Mouse (Mus musculus): ENCODE data around the gene Rmi2. TPM values are rescaled to one million over a fixed set of nuclear protein-coding genes. Genes with fewer than 3 reads are reported as not detected.
"Not testable (repeated sequence)": the region's sequence is repeated elsewhere in the genome, so short reads cannot be mapped to it uniquely, and the experiment has no call there.

The Rmi2 gene
- total and polyA plus RNA-seq, 2 experiments from 2014 or later = 0.58 to 4.1 TPM

GRCm38 (mm10) chr16:10788866-10789265, 46.0 kb upstream of the Rmi2 start:
- Histone ChIP-seq H3K27ac (no peak overlapping the region), H3K9ac (replicated peaks; ENCODE audit: low read length) (no peak overlapping the region), H3K4me1 (ENCODE audit: insufficient read depth, low read length) (peaks cover 6% of the 10 kb centered on the region), H3K27me3 (ENCODE audit: insufficient read depth, low read length) (no peaks in the 10 kb centered on the region), H3K9me3 (ENCODE audit: low read length) (no peaks in the 10 kb centered on the region), H3K4me2 (ENCODE audit: low read depth, low read length) (no peak overlapping the region), H3K4me3 (ENCODE audit: low read length) (no peak overlapping the region), H3K36me3 (ENCODE audit: insufficient read depth, low read length) (no peaks in the 10 kb centered on the region)
- 60% methylated on average over 4 of the region's 4 CpGs for WGBS
- TF ChIP-seq CTCF (IDR thresholded peaks at IDR 0.05; ENCODE audit: low read depth) = no peak
- no peak for ATAC-seq
- DNase-seq (ENCODE audit: low spot score) = no peak

- H3K4me1 ChIP-seq (ENCODE audit: insufficient read depth, low read length) = peaks cover 3% of the 10 kb centered on the region; the same call in 1 of the 2 replicates
- ATAC-seq (no peak), DNase-seq (ENCODE audit: low spot score) (no peak)
- no peaks in the 10 kb centered on the region for H3K27me3 ChIP-seq (ENCODE audit: insufficient read depth, low read length)
- no peak within 1 kb of the TSS for H3K9ac ChIP-seq (replicated peaks; ENCODE audit: low read length)
- no peak within 1 kb of the TSS for H3K4me2 ChIP-seq (ENCODE audit: low read depth, low read length)
- no peaks in the 10 kb centered on the region for H3K36me3 ChIP-seq (ENCODE audit: insufficient read depth, low read length)
- 74% methylated on average over 9 of the region's 9 CpGs for WGBS
- no peaks in the 10 kb centered on the region for H3K9me3 ChIP-seq (ENCODE audit: low read length)
- H3K27ac ChIP-seq = no peak within 1 kb of the TSS
- no peak for TF ChIP-seq CTCF (IDR thresholded peaks at IDR 0.05; ENCODE audit: low read depth)
- H3K4me3 ChIP-seq (ENCODE audit: low read length) = no peak within 1 kb of the TSS
Observed at GRCm38 (mm10) chr16:10790702-10791101, 44.2 kb upstream of the Rmi2 start, which contains the start of gene Prm3. TSS of gene Prm3 (minus strand) at chr16:10790914.

- no peaks in the 10 kb centered on the region for H3K27me3 ChIP-seq (ENCODE audit: insufficient read depth, low read length)
- H3K36me3 ChIP-seq (ENCODE audit: insufficient read depth, low read length) = no peaks in the 10 kb centered on the region
Observed at GRCm38 (mm10) chr16:10796034-10796433, 38.8 kb upstream of the Rmi2 start, which contains the start of gene Prm2. TSS of gene Prm2 (minus strand) at chr16:10796134.

GRCm38 (mm10) chr16:10802420-10802819, 32.4 kb upstream of the Rmi2 start:
- 91% methylated on average over 3 of the region's 3 CpGs for WGBS
- not testable (repeated sequence) for H3K36me3 ChIP-seq (ENCODE audit: insufficient read depth, low read length); H3K4me1 ChIP-seq (ENCODE audit: insufficient read depth, low read length); H3K4me3 ChIP-seq (ENCODE audit: low read length); H3K9ac ChIP-seq (replicated peaks; ENCODE audit: low read length); H3K27ac ChIP-seq; H3K4me2 ChIP-seq (ENCODE audit: low read depth, low read length); DNase-seq (ENCODE audit: low spot score); ATAC-seq; H3K9me3 ChIP-seq (ENCODE audit: low read length); H3K27me3 ChIP-seq (ENCODE audit: insufficient read depth, low read length)

More at GRCm38 (mm10) chr16:10796034-10796433, 38.8 kb upstream of the Rmi2 start, which contains the start of gene Prm2:
- Histone ChIP-seq H3K9ac (replicated peaks; ENCODE audit: low read length) (no peak within 1 kb of the TSS), H3K4me2 (ENCODE audit: low read depth, low read length) (no peak within 1 kb of the TSS), H3K4me1 (ENCODE audit: insufficient read depth, low read length) (no peaks in the 10 kb centered on the region), H3K4me3 (ENCODE audit: low read length) (no peak within 1 kb of the TSS), H3K27ac (no peak within 1 kb of the TSS), H3K9me3 (ENCODE audit: low read length) (no peaks in the 10 kb centered on the region)
- DNase-seq (ENCODE audit: low spot score) = no peak
- no peak for ATAC-seq
- no peak for TF ChIP-seq CTCF (IDR thresholded peaks at IDR 0.05; ENCODE audit: low read depth)
- 80% methylated on average over 6 of the region's 6 CpGs for WGBS

- no peak within 1 kb of the TSS for H3K9ac ChIP-seq (replicated peaks; ENCODE audit: low read length)
- no peak within 1 kb of the TSS for H3K27ac ChIP-seq
- H3K36me3 ChIP-seq (ENCODE audit: insufficient read depth, low read length) = no peaks in the 10 kb centered on the region
- ATAC-seq (no peak), DNase-seq (ENCODE audit: low spot score) (no peak)
- no peak within 1 kb of the TSS for H3K4me3 ChIP-seq (ENCODE audit: low read length)
- no peaks in the 10 kb centered on the region for H3K27me3 ChIP-seq (ENCODE audit: insufficient read depth, low read length)
- no peaks in the 10 kb centered on the region for H3K4me1 ChIP-seq (ENCODE audit: insufficient read depth, low read length)
- H3K9me3 ChIP-seq (ENCODE audit: low read length) = no peaks in the 10 kb centered on the region
- no peak for TF ChIP-seq CTCF (IDR thresholded peaks at IDR 0.05; ENCODE audit: low read depth)
- H3K4me2 ChIP-seq (ENCODE audit: low read depth, low read length) = no peak within 1 kb of the TSS
- 77% methylated on average over 10 of the region's 10 CpGs for WGBS
Observed at GRCm38 (mm10) chr16:10805789-10806527, 28.9 kb upstream of the Rmi2 start, which contains the start of gene Prm1. TSS of gene Prm1 (minus strand) at chr16:10805839.

- Histone ChIP-seq H3K4me3 (ENCODE audit: low read length) (no peak overlapping the region), H3K4me2 (ENCODE audit: low read depth, low read length) (no peak overlapping the region), H3K27ac (no peak overlapping the region), H3K9me3 (ENCODE audit: low read length) (no peaks in the 10 kb centered on the region), H3K4me1 (ENCODE audit: insufficient read depth, low read length) (no peaks in the 10 kb centered on the region), H3K27me3 (ENCODE audit: insufficient read depth, low read length) (no peaks in the 10 kb centered on the region), H3K9ac (replicated peaks; ENCODE audit: low read length) (no peak overlapping the region), H3K36me3 (ENCODE audit: insufficient read depth, low read length) (no peaks in the 10 kb centered on the region)
- 85% methylated on average over 1 of the region's 1 CpGs for WGBS
- DNase-seq (ENCODE audit: low spot score) = no peak
- no peak for ATAC-seq
- no peak for TF ChIP-seq CTCF (IDR thresholded peaks at IDR 0.05; ENCODE audit: low read depth)
Observed at GRCm38 (mm10) chr16:10810376-10810775, 24.5 kb upstream of the Rmi2 start.

GRCm38 (mm10) chr16:10812865-10813371, 21.9 kb upstream of the Rmi2 start, which contains the start of gene Gm11172:
TSS of gene Gm11172 (plus strand) at chr16:10812915.
- H3K9me3 ChIP-seq (ENCODE audit: low read length) = no peaks in the 10 kb centered on the region
- no peak for ATAC-seq
- 85% methylated on average over 2 of the region's 2 CpGs for WGBS

More at GRCm38 (mm10) chr16:10812865-10813371, 21.9 kb upstream of the Rmi2 start, which contains the start of gene Gm11172:
- Histone ChIP-seq H3K27ac (no peak within 1 kb of the TSS), H3K4me3 (ENCODE audit: low read length) (no peak within 1 kb of the TSS), H3K4me1 (ENCODE audit: insufficient read depth, low read length) (no peaks in the 10 kb centered on the region), H3K27me3 (ENCODE audit: insufficient read depth, low read length) (no peaks in the 10 kb centered on the region), H3K36me3 (ENCODE audit: insufficient read depth, low read length) (no peaks in the 10 kb centered on the region), H3K4me2 (ENCODE audit: low read depth, low read length) (no peak within 1 kb of the TSS), H3K9ac (replicated peaks; ENCODE audit: low read length) (0 out of 2 replicates have a peak within 1 kb of the TSS, but pooled peaks have one; percentile 13)
- no peak for DNase-seq (ENCODE audit: low spot score)
- no peak for TF ChIP-seq CTCF (IDR thresholded peaks at IDR 0.05; ENCODE audit: low read depth)

Measured in hindbrain, postnatal 0 days (tissue).